ENCODE assay signal across 16 mouse cellular contexts in genomic region chr8:95701809-95702208, GRCm38 (mm10). TPM values are rescaled to one million over a fixed set of nuclear protein-coding genes. Genes with fewer than 3 reads are reported as not detected.
DNase-seq lines count a peak whose midpoint lies in the region; ATAC-seq lines count a peak whose summit lies in the region.
"Had no signal": no experiment of that assay in that cellular context is flagged by ENCODE, and none has a peak within 500 bp of the region (broad histone marks: within the 10 kb centered on the region; RNA-seq: fewer than 3 reads in every experiment).

No protein-coding gene starts in this region.

- H3K27me3 ChIP-seq in heart, embryonic 12.5 days (replicated peaks): peaks cover 19% of the 10 kb centered on the region
- peaks cover 8% of the 10 kb centered on the region for H3K27me3 ChIP-seq in midbrain, embryonic 15.5 days (replicated peaks)
- peaks cover 29% of the 10 kb centered on the region for H3K27me3 ChIP-seq in midbrain, embryonic 10.5 days (ENCODE audit: low read depth, poor library complexity, severe bottlenecking)
- peaks cover 13% of the 10 kb centered on the region; the same call in 1 of the 2 replicates for H3K27me3 ChIP-seq in neural tube, embryonic 13.5 days

- peaks cover 18% of the 10 kb centered on the region for H3K36me3 ChIP-seq in heart, embryonic 12.5 days
- peaks cover 9% of the 10 kb centered on the region; the same call in 1 of the 2 replicates for H3K36me3 ChIP-seq in midbrain, embryonic 15.5 days (replicated peaks)
- H3K36me3 ChIP-seq in midbrain, embryonic 10.5 days: peaks cover 3% of the 10 kb centered on the region
- H3K36me3 ChIP-seq in neural tube, embryonic 13.5 days: peaks cover 9% of the 10 kb centered on the region

- DNase-seq in cerebellum, adult 11 months: peak; percentile 47
- DNase-seq in heart, postnatal 10 days: no peak
- no peak for DNase-seq in midbrain, embryonic 10.5 days (ENCODE audit: low spot score)
- DNase-seq: gastrocnemius, postnatal 14 days; kidney, postnatal 10 days; layer of hippocampus, adult 9-11 months; lung, postnatal 10 days; midbrain, embryonic 14.5 days; right cerebral cortex, adult 18-20 months had no signal

- no peak overlapping the region for H3K4me3 ChIP-seq in heart, embryonic 12.5 days
- H3K4me3 ChIP-seq in midbrain, embryonic 15.5 days: no peak overlapping the region
- H3K4me3 ChIP-seq in midbrain, embryonic 10.5 days: no peak overlapping the region
- no peak overlapping the region for H3K4me3 ChIP-seq in neural tube, embryonic 13.5 days

- peak overlapping the region; percentile 85 for H3K4me2 ChIP-seq in heart, embryonic 12.5 days
- peak overlapping the region; percentile 86 for H3K4me2 ChIP-seq in midbrain, embryonic 15.5 days
- H3K4me2 ChIP-seq in neural tube, embryonic 13.5 days: peak overlapping the region; percentile 84; the same call in 1 of the 2 replicates

- peaks cover 29% of the 10 kb centered on the region for H3K4me1 ChIP-seq in heart, embryonic 12.5 days (replicated peaks)
- H3K4me1 ChIP-seq in midbrain, embryonic 15.5 days: peaks cover 66% of the 10 kb centered on the region
- H3K4me1 ChIP-seq in midbrain, embryonic 10.5 days: peaks cover 35% of the 10 kb centered on the region
- H3K4me1 ChIP-seq in neural tube, embryonic 13.5 days (replicated peaks): peaks cover 66% of the 10 kb centered on the region

- 70% methylated on average over 4 of the region's 4 CpGs for WGBS in heart, embryonic 12.5 days
- WGBS in midbrain, embryonic 15.5 days: 85% methylated on average over 4 of the region's 4 CpGs
- WGBS in midbrain, embryonic 10.5 days: 79% methylated on average over 4 of the region's 4 CpGs
- WGBS in neural tube, embryonic 13.5 days: 74% methylated on average over 4 of the region's 4 CpGs

- H3K27ac ChIP-seq in heart, embryonic 12.5 days (ENCODE audit: poor library complexity, severe bottlenecking): no peak overlapping the region
- no peak overlapping the region for H3K27ac ChIP-seq in midbrain, embryonic 15.5 days
- no peak overlapping the region for H3K27ac ChIP-seq in midbrain, embryonic 10.5 days (replicated peaks)
- H3K27ac ChIP-seq in neural tube, embryonic 13.5 days (replicated peaks): no peak overlapping the region
- H3K27ac ChIP-seq: liver, embryonic 14.5 days had no signal

- intact Hi-C loops in heart, postnatal 10 days (cut with DNase I): no loop called here

- H3K9ac ChIP-seq in heart, embryonic 12.5 days: no peak overlapping the region
- no peak overlapping the region for H3K9ac ChIP-seq in midbrain, embryonic 15.5 days
- H3K9ac ChIP-seq in neural tube, embryonic 13.5 days: no peak overlapping the region; the same call in 1 of the 2 replicates
- H3K9ac ChIP-seq: liver, embryonic 14.5 days had no signal

- no peak for ATAC-seq in cerebellum, adult (ENCODE audit: insufficient number of reproducible peaks, low FRiP score, low TSS enrichment)
- no peak for ATAC-seq in heart, embryonic 12.5 days (ENCODE audit: insufficient number of reproducible peaks, low FRiP score)
- no peak for ATAC-seq in midbrain, embryonic 15.5 days (replicated peaks)
- ATAC-seq in neural tube, embryonic 13.5 days (ENCODE audit: low read depth): no peak
- no peak for ATAC-seq in megakaryocyte progenitor cell, adult 5-6 weeks (replicated peaks; ENCODE audit: poor library complexity)

- H3K9me3 ChIP-seq in heart, embryonic 12.5 days (replicated peaks): no peaks in the 10 kb centered on the region
- no peaks in the 10 kb centered on the region for H3K9me3 ChIP-seq in midbrain, embryonic 15.5 days
- H3K9me3 ChIP-seq in midbrain, embryonic 10.5 days (replicated peaks): no peaks in the 10 kb centered on the region
- no peaks in the 10 kb centered on the region for H3K9me3 ChIP-seq in neural tube, embryonic 13.5 days

RNA-seq across cellular contexts. Expression of gene Setd6, which starts 13.9 kb away (rescaled TPM):
- 18.7 and 20.3 TPM in 2 replicates for polyA plus RNA-seq in heart, embryonic 12.5 days (2016; fragmentation: Nextera tagmentation; extraction: Ambion mirVana)
- 10 to 100 TPM; 10.2 to 12.5 TPM for total RNA-seq in heart, postnatal 10 days (2021)
- 30.7 and 31.9 TPM in 2 replicates for polyA plus RNA-seq in midbrain, embryonic 15.5 days (2015; fragmentation: Nextera tagmentation; extraction: Ambion mirVana)
- polyA plus RNA-seq in midbrain, embryonic 10.5 days (2016; fragmentation: Nextera tagmentation; extraction: Ambion mirVana): 25.0 and 28.7 TPM in 2 replicates
- polyA plus RNA-seq in neural tube, embryonic 13.5 days (2015; fragmentation: Nextera tagmentation; extraction: Ambion mirVana): 20.1 and 24.3 TPM in 2 replicates
- total RNA-seq in megakaryocyte progenitor cell, adult 5-6 weeks (2015): 29.8 and 31.8 TPM in 2 replicates
- total RNA-seq in megakaryocyte progenitor cell, adult 5-6 weeks (2017): 48.4 and 48.9 TPM in 2 replicates

RNA-seq across cellular contexts. Expression of gene Ndrg4, which starts 25.0 kb away (rescaled TPM):
- 307 and 309 TPM in 2 replicates for polyA plus RNA-seq in heart, embryonic 12.5 days (2016; fragmentation: Nextera tagmentation; extraction: Ambion mirVana)
- 100 to 1,000 TPM; 319 to 334 TPM for total RNA-seq in heart, postnatal 10 days (2021)
- polyA plus RNA-seq in midbrain, embryonic 15.5 days (2015; fragmentation: Nextera tagmentation; extraction: Ambion mirVana): 379 and 386 TPM in 2 replicates
- polyA plus RNA-seq in midbrain, embryonic 10.5 days (2016; fragmentation: Nextera tagmentation; extraction: Ambion mirVana): 27.4 and 43.9 TPM in 2 replicates
- 244 and 275 TPM in 2 replicates for polyA plus RNA-seq in neural tube, embryonic 13.5 days (2015; fragmentation: Nextera tagmentation; extraction: Ambion mirVana)
- not detected in 2 replicates for total RNA-seq in megakaryocyte progenitor cell, adult 5-6 weeks (2015)
- not detected in 2 replicates for total RNA-seq in megakaryocyte progenitor cell, adult 5-6 weeks (2017)
- total RNA-seq: neutrophil, adult 5-6 weeks had no signal
